Mouse (Mus musculus) cerebellum, adult 8-10 months (tissue): Measurements from ENCODE around the gene F3.

Experiments used
- DNase-seq: peaks from one replicate; pipeline ENCODE4 v3.0.0; 2022

Gene F3

DNA sequence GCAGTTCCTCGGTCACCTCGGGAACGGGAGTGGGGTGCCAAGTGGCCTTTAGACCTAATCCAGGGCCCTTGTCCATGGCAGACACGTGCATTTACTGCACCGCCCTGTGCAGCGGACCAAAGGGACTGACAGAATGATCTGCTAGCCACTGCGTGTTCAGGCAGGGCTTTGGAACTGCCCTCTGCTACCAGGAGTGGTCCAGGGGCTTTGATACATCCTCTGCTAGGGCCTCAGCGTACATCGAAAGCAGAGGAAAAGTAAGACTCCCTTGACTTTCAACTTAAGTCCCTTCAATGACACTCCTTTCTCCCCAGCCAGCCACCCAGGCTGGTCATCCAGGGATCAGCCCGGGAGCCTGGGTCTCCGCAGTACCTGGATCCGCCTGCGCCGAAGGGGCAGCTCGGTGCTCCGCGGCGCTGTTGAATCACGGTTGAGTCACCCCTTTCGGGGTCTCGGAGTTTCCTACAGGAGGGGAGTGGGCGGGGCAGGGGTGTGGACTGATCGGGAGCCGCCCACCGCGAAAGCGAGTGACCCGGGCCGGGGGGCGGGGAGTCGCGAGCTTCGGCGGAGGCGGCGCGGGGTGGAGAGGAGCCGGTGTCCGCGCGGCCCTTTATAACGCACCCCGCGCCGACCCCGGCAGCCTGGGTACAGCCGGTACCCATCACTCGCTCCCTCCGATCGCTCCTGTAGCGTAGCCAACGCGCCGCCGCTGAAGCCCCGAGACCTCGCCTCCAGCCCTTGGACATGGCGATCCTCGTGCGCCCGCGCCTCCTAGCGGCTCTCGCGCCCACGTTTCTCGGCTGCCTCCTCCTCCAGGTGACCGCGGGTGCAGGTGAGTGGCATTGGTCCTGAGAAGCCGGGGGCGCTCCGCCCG lies at the start of gene F3:
TSS of gene F3 (plus strand) at position 567 of the 874 bp plus-strand sequence.
- DNase-seq = peak; percentile 76

DNA sequence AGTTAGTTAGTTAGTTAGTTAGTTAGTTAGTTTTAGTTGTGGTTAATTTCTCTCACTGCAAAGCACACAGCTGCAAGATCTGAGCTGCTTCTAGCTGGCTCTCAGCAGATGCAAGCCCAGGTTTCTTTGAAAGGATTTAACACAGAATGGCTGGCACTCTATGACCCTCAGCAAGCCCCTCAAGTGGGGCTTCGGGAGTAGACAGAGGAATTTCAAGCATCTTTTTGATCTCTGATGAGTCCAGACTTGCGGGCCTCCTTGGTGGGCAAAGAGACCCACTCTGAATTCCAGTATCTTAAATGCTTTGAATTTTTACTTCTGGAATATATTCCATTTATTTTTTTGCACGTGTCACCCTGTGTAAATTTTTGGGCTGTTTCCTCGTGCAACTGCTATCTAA lies 44.4 kb upstream of the F3 start:
- no peak for DNase-seq

DNA sequence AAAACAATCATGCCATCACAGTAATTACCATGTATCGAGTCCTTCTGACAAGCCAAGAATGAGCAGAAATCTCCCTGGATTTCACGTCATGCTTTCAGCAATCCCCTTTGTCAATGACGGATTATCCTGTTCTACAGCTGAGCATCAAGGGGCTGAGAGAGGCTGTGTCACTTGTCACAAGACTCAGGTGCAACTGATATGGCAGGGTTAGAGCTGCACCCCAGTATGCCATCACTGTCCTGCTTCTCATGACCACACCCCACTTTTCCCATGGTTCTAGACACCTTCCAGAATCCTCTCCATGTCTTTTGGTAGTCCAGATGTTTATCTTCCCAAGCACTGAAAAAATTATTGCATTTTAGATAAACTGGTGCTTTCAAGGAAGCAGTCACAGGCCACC lies 43.9 kb upstream of the F3 start:
- DNase-seq = no peak

DNA sequence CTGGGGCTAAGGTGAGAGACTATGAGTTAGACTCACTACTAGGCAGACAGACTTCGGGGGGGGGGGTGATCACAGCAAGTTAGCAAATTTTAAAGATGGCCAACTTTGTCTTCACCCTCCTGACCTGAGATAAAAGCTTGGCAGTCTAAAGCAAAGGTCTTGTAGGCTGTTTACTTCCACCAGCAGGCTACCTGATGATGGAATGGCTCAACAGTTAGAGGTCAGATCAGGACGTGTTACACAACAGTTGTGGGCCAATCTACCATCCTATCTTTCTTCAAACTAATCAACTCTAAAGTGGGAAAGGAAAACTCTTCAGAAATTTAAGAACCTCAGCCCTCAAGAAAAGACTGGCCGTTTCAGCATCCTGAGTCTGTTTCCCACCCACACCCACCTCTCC lies 43.1 kb upstream of the F3 start:
- no peak for DNase-seq

DNA sequence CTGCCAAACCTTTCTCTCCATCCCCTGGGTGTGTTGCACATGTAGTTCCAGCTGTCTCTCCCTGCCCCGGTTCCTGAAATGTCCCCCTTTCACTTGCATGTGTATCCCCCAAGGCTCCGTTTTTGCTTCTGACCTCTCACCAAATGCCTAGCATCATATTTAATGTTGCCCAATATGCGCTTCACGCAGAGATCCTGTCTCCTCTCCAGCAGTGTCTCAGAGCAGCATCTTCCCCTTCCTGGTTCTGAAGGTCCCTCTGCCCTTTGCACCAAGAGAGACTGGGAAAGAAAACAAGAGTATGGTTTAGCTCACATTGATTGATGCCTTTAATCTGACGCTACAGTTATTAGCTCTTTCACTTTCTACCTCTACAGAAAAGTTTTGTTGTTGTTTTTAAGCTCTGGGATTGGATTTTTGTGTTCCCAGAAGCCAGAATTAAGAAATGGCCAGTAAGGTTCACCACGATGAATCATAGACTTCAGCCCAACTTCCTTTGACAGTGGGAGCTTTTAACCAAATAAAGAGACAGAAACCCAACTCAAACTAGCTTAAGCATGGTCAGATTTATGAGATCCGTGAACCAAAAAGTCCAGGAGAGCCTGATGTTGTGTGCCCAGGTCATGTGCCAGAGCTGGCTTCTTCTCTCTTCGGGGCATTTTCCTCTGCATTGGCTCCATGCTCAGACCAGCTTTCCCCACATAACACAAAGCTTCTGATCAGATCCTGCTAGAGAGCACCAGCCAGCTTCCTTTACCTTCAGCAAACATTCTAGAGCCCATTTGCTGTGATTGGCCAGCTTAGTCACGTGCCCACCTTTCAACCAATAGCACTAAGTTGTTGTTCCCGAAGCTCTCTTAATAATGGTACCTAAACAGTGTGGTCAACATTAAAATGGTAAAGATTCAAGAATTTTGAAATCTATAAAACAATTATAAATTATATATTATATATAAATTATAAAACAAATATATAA lies 40.6 kb upstream of the F3 start:
- no peak for DNase-seq

DNA sequence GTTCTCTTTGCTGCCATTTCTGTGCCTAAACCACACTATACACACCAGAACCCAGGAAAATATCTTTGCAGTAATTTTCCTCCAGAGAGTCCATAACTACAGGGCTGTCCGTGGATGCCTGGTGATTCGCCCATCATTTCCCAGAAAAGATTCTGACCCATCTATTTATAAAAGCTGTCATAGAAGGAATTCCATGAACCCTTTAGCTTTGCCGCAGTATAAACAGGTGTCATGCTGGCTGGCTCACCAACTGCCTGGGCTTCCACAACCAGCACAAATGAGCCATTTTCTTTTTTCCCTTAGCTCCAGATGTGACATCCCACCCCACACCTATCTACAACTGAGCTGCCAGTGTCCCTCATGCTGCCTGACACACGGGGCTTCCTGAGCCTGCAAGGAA lies 38.8 kb upstream of the F3 start:
- no peak for DNase-seq

DNA sequence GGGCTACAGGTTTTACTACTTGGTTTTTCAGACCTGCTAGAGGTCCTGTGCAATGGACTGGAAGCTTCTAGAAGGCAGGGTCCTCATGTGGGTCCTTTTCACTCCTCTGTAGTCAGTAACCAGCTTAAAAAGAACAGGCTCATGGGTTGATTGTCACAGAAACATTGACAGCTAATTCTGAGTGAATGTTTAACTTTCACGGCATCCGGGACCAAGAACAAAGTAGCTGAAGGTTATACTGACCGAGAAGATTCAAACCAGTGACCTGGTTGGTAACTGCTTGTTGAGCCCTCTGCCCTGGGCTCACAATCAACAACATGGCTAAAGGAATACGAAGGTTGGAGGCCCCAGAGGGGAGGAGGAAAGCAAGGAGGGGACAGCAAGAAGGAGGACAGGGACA lies 38.4 kb upstream of the F3 start:
- no peak for DNase-seq

DNA sequence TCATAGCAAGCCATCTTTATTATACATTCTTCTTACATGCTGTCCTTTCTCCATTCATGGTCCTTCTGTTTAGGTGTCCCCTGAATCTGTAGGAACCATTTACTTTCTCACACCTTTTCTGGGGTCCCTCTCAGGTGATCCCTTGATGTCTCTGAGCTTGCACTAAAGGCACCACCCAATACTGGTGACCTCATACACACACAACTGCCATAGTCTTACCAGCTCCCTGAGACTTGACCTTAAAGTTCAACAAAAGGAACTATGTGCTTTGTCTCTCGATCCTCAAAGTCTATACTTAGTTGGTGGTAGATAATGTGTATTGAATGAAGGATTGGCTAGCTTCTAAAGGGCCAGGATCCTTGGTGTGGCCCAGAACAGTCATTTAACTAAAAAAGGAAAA lies 37.4 kb upstream of the F3 start:
- no peak for DNase-seq

DNA sequence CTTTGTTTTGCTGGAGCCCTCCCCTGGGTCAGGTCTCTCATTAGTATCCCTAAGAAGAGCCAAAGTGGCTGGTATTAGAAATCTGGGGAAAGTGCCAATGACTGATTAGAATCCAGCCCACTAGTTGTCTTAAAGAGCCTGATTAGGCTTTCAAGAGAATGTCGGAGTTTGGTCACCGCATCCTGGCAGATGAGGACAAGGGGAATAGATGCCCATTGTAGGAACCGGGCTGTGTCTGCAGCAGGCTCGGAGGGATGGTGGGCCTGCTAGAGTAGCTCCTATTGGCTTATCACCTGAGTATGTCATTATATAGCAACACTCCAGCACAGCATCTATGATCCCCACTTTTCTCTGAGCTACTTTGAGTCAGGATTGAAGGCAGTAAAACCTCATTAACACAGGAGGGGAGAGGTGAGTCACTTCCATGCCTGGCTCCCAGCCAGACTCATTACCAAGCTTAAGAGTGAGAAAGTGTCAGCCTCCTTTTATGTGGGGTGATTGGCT lies 36.9 kb upstream of the F3 start:
- no peak for DNase-seq

DNA sequence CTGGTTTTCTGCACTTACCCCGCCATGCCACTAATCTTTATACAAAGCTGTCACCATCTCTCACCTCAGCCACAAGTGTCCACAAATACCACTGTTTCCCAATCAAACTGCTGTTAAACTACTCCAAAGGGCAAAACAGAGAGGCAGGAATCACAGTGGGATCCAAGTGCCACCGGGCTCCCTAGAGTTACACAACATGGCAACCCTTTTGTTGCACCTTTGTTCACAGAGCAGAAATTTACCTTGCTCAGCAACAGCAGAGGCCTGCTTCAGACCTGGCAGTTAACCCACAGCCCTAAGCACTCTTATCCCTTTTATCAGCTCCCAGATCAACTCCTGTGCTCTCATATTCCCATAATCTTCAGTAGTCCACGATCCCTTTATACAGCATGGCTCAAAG lies 35.6 kb upstream of the F3 start:
- no peak for DNase-seq

DNA sequence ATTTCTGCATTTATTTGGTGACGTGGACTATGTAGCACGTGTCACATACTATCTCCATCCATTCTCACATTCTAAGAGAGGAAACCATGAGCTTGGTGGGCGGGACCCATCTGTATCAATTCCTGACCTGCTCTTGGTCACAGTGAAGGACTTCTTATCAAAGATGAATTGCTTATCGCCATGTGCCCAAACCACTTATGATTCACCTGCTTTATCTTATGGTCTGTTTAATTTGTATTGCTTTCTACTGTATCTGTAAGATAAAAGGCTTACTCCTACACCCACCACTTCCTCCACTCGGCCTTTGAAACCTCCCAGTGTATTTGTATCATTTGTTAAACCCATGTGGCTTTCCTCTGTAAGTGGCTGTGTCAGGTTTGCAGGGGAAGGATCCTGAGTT lies 34.3 kb upstream of the F3 start:
- DNase-seq = no peak

DNA sequence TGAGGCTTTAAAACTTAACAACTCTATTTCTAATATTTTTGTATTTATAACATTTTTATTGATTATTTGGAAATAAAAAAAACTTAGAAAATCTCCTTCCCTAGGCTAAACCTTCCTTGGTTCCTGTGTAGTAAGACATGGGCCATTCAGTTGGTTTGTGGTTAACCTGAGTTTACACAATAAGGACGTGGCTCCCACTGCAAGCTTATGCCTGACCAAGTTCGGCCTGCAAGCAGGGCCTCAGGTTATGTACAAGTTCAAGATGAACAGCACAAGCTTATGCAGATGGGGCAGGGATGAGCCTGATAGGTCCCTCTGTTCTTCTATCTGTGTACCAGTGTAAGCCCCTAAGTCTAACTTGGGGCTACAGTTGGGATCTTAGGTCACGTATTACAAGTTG lies 33.6 kb upstream of the F3 start:
- no peak for DNase-seq

DNA sequence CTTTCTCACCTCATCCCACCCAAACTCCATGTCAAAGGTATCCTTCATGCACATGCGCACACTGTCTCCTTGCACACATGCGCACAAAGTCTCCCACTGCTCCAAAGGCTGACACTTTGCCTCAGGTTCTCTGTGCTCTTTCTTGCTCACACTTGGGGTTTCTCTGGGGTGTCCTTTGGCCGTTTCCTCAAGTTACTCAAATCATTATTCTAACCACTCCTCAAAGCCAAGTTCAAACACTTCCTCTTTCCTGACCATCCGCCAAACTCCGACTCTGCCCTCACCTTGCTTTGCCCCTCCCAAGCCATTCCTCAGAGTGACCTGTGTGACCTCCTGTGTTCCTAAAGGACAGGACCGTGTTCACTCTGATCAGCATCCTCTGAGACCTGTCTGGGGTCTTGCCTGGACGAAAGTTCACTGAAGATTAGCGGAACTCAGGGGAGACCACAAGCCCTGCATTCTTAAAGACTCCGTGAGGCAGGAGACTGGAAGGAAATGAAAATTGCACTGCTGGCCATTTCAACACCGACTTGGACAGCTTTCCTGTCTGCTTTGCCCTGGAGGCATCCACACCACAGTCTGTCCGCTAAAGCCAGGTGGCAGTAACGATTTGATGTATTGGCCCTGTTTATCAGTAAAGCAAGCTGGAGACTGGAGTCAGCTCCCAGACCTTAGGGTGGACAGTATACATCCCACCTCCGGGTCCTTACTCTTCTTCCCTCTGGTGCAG lies 30.2 kb upstream of the F3 start:
- DNase-seq = no peak

DNA sequence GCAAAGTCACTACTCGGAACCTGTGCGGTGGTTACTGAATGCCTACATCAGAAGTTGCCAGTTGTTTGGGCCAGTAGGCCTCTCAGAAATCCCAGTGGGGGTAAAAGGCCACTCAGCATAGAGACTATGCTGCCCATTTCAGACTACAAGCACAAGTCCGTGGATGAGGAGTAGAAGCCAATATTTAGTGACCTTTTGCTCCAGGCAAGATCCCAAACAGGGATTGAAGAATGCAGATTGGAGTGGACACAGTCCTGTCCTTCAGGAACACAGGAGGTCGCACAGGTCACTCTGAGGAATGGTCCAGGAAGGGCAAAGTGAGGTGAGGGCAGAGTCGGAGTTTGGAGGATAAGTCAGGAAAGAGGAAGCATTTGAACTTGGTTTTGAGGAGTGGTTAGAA lies 29.6 kb upstream of the F3 start:
- DNase-seq = no peak

DNA sequence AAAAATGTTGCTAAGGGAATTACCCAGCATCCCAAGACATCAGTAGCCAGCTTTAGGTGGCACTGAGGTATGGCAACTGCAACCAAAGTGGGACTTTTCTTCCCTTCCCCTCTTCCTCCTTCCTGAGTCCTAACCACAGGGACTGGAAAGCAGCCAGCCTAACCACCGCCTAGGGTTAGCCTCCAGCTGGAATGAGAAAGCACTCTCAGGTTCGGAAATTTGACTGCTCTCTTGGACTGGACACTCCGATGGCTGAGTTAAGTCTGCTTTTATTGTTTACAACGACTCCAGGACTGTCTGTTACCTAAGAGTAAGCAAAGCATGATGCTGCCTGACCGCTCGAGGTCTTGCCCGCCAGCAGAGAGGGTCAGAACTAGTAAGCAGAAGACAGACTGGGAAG lies 26.2 kb upstream of the F3 start:
- DNase-seq = no peak

DNA sequence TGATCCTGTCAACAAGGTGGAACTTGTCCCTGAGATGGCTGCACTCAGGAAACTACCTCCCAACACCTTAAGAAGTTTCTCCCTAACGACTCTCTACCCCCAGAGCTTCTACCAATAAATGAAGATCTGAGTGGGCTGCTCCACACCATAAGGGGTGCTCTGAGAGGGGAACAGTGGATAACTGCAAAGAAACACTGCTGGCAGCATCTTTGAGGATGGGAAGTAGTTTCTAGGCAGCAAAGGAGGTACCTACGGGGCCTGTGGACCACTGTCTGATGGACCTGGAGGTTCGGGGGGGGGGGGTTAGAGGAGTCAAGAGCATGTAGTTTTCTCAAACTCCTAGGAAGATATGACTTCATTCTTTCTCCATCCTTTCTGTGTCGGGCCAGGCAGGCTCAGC lies 23.9 kb upstream of the F3 start:
- DNase-seq = no peak

DNA sequence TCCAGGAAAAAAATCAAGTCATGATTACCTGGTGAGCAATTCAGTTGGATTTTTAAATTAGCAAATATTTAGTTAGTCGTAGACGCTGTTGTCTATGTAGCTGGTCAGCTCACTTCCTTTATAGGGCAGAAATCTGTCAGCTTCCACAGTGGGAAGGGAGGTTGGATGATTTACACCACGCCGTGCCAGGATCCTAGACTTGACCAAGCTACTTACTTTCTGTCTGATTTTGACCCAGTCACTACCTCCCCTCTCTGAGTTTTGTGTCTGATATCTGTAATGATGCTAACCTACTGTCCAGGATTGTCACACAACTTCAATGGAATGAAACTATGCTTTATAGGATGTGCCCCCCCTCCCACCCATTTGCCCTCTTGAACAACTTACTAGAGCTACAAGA lies 23.5 kb upstream of the F3 start:
- no peak for DNase-seq

DNA sequence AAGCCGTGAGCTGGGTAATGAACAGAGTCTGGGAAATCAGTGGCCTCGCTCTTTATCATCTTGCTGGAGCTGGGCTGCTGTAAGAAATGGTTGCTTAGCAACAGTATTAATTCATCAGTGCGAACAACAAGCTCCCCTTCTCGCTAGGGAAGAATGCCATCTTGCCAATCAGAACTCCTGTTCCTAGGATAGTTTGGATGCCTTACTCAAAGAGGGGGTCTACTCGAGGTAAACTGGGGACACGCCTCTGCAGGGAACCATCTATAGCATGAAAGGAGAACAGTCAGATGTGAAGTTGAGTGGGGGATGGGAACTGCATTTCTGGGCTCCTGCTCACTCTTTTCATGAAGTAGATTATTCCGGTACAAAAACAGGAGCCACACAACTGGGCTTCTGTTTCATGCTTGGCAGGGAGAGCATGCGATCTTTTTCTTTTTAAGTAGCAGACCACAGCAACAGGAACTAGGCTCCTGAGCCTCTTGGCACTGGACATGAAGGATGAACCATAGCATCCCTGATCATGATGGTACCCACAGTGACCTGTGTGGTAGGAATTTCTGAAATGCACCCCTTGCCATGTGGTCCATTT lies 22.9 kb upstream of the F3 start:
- no peak for DNase-seq

DNA sequence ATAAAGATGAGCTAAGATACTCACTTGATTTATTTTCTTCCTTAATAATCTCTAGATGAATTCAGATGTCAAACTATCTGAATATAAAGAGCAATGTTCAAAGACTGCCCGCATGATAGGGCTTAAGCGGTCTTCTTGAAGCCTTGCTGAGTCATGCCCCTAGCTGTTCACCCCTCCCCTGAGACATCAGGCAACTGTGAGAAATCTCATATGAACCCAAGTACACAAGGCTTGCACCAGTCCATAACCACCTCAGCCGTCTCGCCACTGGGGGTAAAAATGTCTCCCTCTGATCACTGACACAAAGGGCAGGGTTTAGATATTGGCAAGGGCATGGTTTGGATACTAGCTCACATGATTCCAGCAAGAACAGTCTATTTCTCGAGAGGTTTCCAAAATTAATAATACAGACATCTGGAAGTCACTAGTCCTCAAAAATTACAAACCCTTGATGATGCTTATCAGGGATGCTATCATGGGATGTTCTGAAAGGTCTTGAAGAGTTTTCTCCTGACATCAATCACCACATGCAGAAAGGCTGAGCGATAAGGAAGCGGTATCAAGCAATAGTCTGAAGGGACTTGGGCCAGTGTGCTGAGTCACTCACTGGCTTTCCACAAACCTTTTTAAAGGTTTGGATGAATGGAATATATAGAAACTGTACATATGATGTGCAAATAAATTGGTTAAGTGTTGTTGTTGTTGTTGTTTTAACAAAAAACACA lies 20.0 kb upstream of the F3 start:
- DNase-seq = no peak

DNA sequence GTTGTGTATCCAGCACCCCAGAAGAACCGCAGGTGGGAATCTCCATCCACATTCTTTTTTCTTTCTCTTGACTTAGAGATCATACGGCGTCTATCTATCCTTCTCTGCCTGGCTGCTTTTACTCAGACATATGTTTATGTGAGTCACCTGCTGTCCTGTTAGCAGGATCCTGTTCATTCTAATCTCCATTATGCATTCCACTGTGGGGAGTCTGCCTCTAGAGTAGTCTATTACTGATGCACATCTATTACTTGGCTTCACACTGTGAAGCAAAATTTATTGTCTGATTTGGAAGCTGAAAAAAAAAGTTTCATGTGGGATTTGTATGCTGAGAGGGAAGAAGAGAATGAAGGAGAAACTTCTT lies 19.5 kb upstream of the F3 start:
- DNase-seq = no peak

DNA sequence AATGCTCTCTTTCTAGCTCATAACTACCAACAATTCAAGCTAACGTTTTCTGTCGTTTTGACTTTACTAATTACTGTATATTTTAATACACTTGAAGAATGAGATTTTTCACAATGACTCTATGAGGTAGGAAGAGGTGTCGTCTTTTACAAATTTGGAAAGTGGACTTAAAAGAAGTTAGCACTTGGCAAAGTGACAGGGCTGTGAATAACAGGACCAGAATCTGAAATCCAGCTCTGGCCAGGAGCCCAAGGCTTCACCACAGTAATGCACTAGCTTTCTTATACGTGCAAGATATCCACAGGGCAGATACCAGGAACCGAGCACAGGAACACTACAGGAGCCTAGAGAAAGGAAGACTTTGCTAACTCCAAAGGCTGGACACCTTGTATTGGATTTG lies 17.2 kb upstream of the F3 start:
- DNase-seq = no peak

DNA sequence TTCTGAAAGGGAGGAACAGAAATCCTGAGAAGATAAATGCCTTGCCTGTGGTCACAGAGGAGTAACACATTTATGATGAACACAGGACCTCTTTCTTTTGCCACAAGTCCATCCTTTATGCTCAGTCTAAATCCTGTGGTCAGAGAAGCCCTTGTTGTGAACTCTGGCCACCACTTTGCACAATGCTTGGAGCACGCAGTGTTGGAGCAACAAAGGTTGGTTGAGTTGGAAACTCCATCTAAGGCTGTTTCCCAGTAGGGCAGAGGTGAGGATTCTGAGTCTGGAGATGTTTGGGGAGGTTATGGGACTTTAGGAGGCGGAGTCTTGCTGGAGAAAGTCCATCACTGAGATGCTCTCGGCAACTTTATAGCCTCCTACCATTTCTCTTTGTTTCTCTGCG lies 16.2 kb upstream of the F3 start:
- no peak for DNase-seq
